Mouse (Mus musculus) adrenal gland, adult 2 months (tissue): ENCODE results near the gene Phgr1. TPM values are rescaled to one million over a fixed set of nuclear protein-coding genes. Genes with fewer than 3 reads are reported as not detected.

ENCODE experiments used
- DNase-seq: peaks from one replicate; pipeline ENCODE4 v3.0.0; 2021
- polyA plus RNA-seq: library from polyadenylated mRNA; depleted of rRNA; stranded (reverse); fragments of >200 nt; gene quantifications from 2 replicates; pipeline ENCODE4 v1.2.3, GENCODE M21; 2012
- total RNA-seq, 2 experiments: library from RNA; stranded (reverse); gene quantifications; 2 replicates each; pipeline ENCODE4 v1.2.3; 2021

Phgr1 gene
- total and polyA plus RNA-seq, 3 experiments: not detected

- no peak for DNase-seq
Observed at GRCm38 (mm10) chr2:118750476-118750875, 22.1 kb upstream of the Phgr1 start.

- DNase-seq: no peak
Observed at GRCm38 (mm10) chr2:118751896-118752791, 20.4 kb upstream of the Phgr1 start.

- no peak for DNase-seq
Observed at GRCm38 (mm10) chr2:118752792-118753108, 19.8 kb upstream of the Phgr1 start.

GRCm38 (mm10) chr2:118754143-118754542 is 18.4 kb upstream of the Phgr1 start:
- no peak for DNase-seq

- no peak for DNase-seq
Observed at GRCm38 (mm10) chr2:118755407-118755806, 17.2 kb upstream of the Phgr1 start.

- no peak for DNase-seq
Observed at GRCm38 (mm10) chr2:118756103-118756502, 16.5 kb upstream of the Phgr1 start.

- DNase-seq: no peak
Observed at GRCm38 (mm10) chr2:118759828-118760227, 12.7 kb upstream of the Phgr1 start.

GRCm38 (mm10) chr2:118760311-118761025 is 12.1 kb upstream of the Phgr1 start:
- DNase-seq: peak; percentile 38

- DNase-seq: no peak
Observed at GRCm38 (mm10) chr2:118761358-118761757, 11.2 kb upstream of the Phgr1 start.

- DNase-seq: peak; percentile 97
Observed at GRCm38 (mm10) chr2:118761906-118762783, 10.4 kb upstream of the Phgr1 start, which contains the start of gene Ccdc9b. Gene Ccdc9b (minus strand): TSS chr2:118762661.

GRCm38 (mm10) chr2:118762784-118763148 is 9.8 kb upstream of the Phgr1 start:
- DNase-seq: no peak

- peak; percentile 60 for DNase-seq
Observed at GRCm38 (mm10) chr2:118763469-118763868, 9.1 kb upstream of the Phgr1 start.

- peak; percentile 34 for DNase-seq
Observed at GRCm38 (mm10) chr2:118764094-118764831, 8.3 kb upstream of the Phgr1 start.

GRCm38 (mm10) chr2:118764875-118765274 is 7.7 kb upstream of the Phgr1 start:
- DNase-seq: no peak

- DNase-seq: peak; percentile 40
Observed at GRCm38 (mm10) chr2:118766041-118767033, 6.2 kb upstream of the Phgr1 start.

GRCm38 (mm10) chr2:118774536-118774935 is 2.0 kb downstream of the Phgr1 start:
- no peak for DNase-seq

GRCm38 (mm10) chr2:118775396-118775795 is 2.8 kb downstream of the Phgr1 start:
- DNase-seq: no peak

- no peak for DNase-seq
Observed at GRCm38 (mm10) chr2:118775846-118776245, 3.3 kb downstream of the Phgr1 start.

GRCm38 (mm10) chr2:118776295-118776694 is 3.7 kb downstream of the Phgr1 start:
- no peak for DNase-seq

- no peak for DNase-seq
Observed at GRCm38 (mm10) chr2:118778418-118778817, 5.8 kb downstream of the Phgr1 start.
